Mouse (Mus musculus) MEL (cell line): Measurements from ENCODE around the gene Sdhaf3. TPM values are rescaled to one million over a fixed set of nuclear protein-coding genes. Genes with fewer than 3 reads are reported as not detected.

Experiments used
- DNase-seq: peaks from one replicate; pipeline ENCODE4 v3.0.0; 2011; ENCODE audit warnings: low read depth, low spot score
- H3K27ac ChIP-seq: 2 replicates; pipeline ENCODE4 v1.5.1; 2012; ENCODE audit warnings: low read depth, mild to moderate bottlenecking, control low read depth, low read length, moderate library complexity; ENCODE audit not compliant: control insufficient read depth
- H3K27me3 ChIP-seq, 2 experiments: fragments of 150-350 bp in 1 of 2; sonication (generic) in 1 of 2; 2 replicates each; pipeline ENCODE4 v1.6.1; 2012; ENCODE audit warnings: low read length in 2 of 2, mild to moderate bottlenecking in 2 of 2, improper control_type of control experiment in 1 of 2, moderate library complexity in 1 of 2; ENCODE audit not compliant: insufficient read depth in 2 of 2, control insufficient read depth in 1 of 2
- H3K36me3 ChIP-seq, 2 experiments: 2 replicates each; pipeline ENCODE4 v1.6.1; 2012 to 2014; ENCODE audit warnings: low read length in 2 of 2, improper control_type of control experiment in 1 of 2, inconsistent platforms in 1 of 2, mild to moderate bottlenecking in 1 of 2; ENCODE audit not compliant: insufficient read depth in 2 of 2, control insufficient read depth in 1 of 2
- H3K4me1 ChIP-seq, 2 experiments: fragments of 150-350 bp in 1 of 2; sonication (generic) in 1 of 2; 2 replicates each; pipeline ENCODE4 v1.6.1; 2012; ENCODE audit warnings: low read length in 2 of 2, improper control_type of control experiment in 1 of 2, mild to moderate bottlenecking in 1 of 2; ENCODE audit not compliant: insufficient read depth in 2 of 2, control insufficient read depth in 1 of 2
- H3K4me3 ChIP-seq, 2 experiments: fragments of 150-350 bp in 1 of 2; sonication (generic) in 1 of 2; 2 replicates each; pipeline ENCODE4 v1.5.1; 2012; ENCODE audit warnings: low read depth in 2 of 2, low read length in 2 of 2, mild to moderate bottlenecking in 2 of 2, moderate library complexity in 2 of 2, control low read depth in 1 of 2, improper control_type of control experiment in 1 of 2; ENCODE audit not compliant: control insufficient read depth in 1 of 2, insufficient read depth in 1 of 2
- H3K79me2 ChIP-seq: 2 replicates; pipeline ENCODE4 v1.6.1; 2012; ENCODE audit warnings: mild to moderate bottlenecking, low read length, moderate library complexity; ENCODE audit not compliant: control insufficient read depth, poor library complexity, insufficient read depth
- H3K9ac ChIP-seq: 2 replicates; pipeline ENCODE4 v1.6.1; 2012; ENCODE audit warnings: low read depth, mild to moderate bottlenecking, control low read depth, low read length, moderate library complexity; ENCODE audit not compliant: control insufficient read depth, poor library complexity, severe bottlenecking
- H3K9me3 ChIP-seq: fragments of 150-350 bp; sonication (generic); replicated peaks from 2 replicates; pipeline ENCODE4 v1.6.1; 2012; ENCODE audit warnings: mild to moderate bottlenecking, low read length, improper control_type of control experiment, moderate library complexity; ENCODE audit not compliant: insufficient read depth
- BHLHE40 ChIP-seq: IDR thresholded peaks from 2 replicates; pipeline ENCODE4 v1.6.1; 2012; ENCODE audit warnings: low read depth, mild to moderate bottlenecking, inconsistent platforms, low read length, improper control_type of control experiment, borderline replicate concordance
- CTCF ChIP-seq, 3 experiments: IDR thresholded peaks in 2 of 3; conservative IDR thresholded peaks in 1 of 3; 2 replicates each; pipeline ENCODE4 v1.5.1; 2011 to 2012; ENCODE audit warnings: low read length in 3 of 3, low read depth in 2 of 3, mild to moderate bottlenecking in 2 of 3, improper control_type of control experiment in 1 of 3, inconsistent platforms in 1 of 3, mixed read lengths in 1 of 3, moderate library complexity in 1 of 3; ENCODE audit not compliant: control insufficient read depth in 1 of 3, insufficient read depth in 1 of 3, poor library complexity in 1 of 3, severe bottlenecking in 1 of 3
- E2F4 ChIP-seq: IDR thresholded peaks from 2 replicates; pipeline ENCODE4 v1.6.1; 2011; ENCODE audit warnings: low read depth, low read length, improper control_type of control experiment, borderline replicate concordance
- ELF1 ChIP-seq: IDR thresholded peaks from 2 replicates; pipeline ENCODE4 v1.6.1; 2014; ENCODE audit warnings: low read depth, mild to moderate bottlenecking, inconsistent platforms, low read length, improper control_type of control experiment, moderate library complexity
- ETS1 ChIP-seq: IDR thresholded peaks from 2 replicates; pipeline ENCODE4 v1.6.1; 2012; ENCODE audit warnings: low read depth, mild to moderate bottlenecking, inconsistent platforms, low read length, improper control_type of control experiment, moderate library complexity
- JUND ChIP-seq: IDR thresholded peaks from 2 replicates; pipeline ENCODE4 v1.6.1; 2011; ENCODE audit warnings: low read depth, mild to moderate bottlenecking, improper control_type of control experiment, low read length
- MAFK ChIP-seq: IDR thresholded peaks from 2 replicates; pipeline ENCODE4 v1.6.1; 2011; ENCODE audit warnings: low read depth, mild to moderate bottlenecking, low read length, improper control_type of control experiment, borderline replicate concordance
- MAZ ChIP-seq: IDR thresholded peaks from 2 replicates; pipeline ENCODE4 v1.6.1; 2012; ENCODE audit warnings: low read depth, mild to moderate bottlenecking, inconsistent platforms, low read length, improper control_type of control experiment
- MXI1 ChIP-seq: IDR thresholded peaks from 2 replicates; pipeline ENCODE4 v1.6.1; 2011; ENCODE audit warnings: mild to moderate bottlenecking, low read depth, low read length, improper control_type of control experiment
- MYC ChIP-seq: IDR thresholded peaks from 2 replicates; pipeline ENCODE4 v1.6.1; 2011; ENCODE audit warnings: low read depth, mild to moderate bottlenecking, low read length, improper control_type of control experiment, moderate library complexity
- POLR2A ChIP-seq, 2 experiments: IDR thresholded peaks; 2 replicates each; pipeline ENCODE4 v1.6.1; 2011 to 2012; ENCODE audit warnings: low read length in 2 of 2, mild to moderate bottlenecking in 2 of 2, control low read depth in 1 of 2, improper control_type of control experiment in 1 of 2, low read depth in 1 of 2, moderate library complexity in 1 of 2; ENCODE audit not compliant: control insufficient read depth in 1 of 2, insufficient read depth in 1 of 2, poor library complexity in 1 of 2
- POLR2AphosphoS2 ChIP-seq: IDR thresholded peaks from 2 replicates; pipeline ENCODE4 v1.6.1; 2011; ENCODE audit warnings: low read length, improper control_type of control experiment
- RAD21 ChIP-seq: IDR thresholded peaks from 2 replicates; pipeline ENCODE4 v1.6.1; 2011; ENCODE audit warnings: mild to moderate bottlenecking, low read depth, low read length, improper control_type of control experiment
- UBTF ChIP-seq: IDR thresholded peaks from 2 replicates; pipeline ENCODE4 v1.6.1; 2012; ENCODE audit warnings: low read depth, mild to moderate bottlenecking, inconsistent platforms, low read length, improper control_type of control experiment, moderate library complexity, borderline replicate concordance; ENCODE audit not compliant: insufficient read depth
- ZKSCAN1 ChIP-seq: IDR thresholded peaks from 2 replicates; pipeline ENCODE4 v1.6.1; 2012; ENCODE audit warnings: low read depth, mild to moderate bottlenecking, inconsistent platforms, low read length, improper control_type of control experiment, moderate library complexity
- ZNF384 ChIP-seq: IDR thresholded peaks from 2 replicates; pipeline ENCODE4 v1.6.1; 2012; ENCODE audit warnings: low read depth, mild to moderate bottlenecking, inconsistent platforms, low read length, improper control_type of control experiment
- polyA plus RNA-seq, 2 experiments: library from polyadenylated mRNA; stranded (reverse) in 1 of 2; unstranded in 1 of 2; fragments of >175 nt in 1 of 2; fragments of >200 nt in 1 of 2; gene quantifications; 2 replicates each; pipeline versions ENCODE4 v1.2.1 to v1.2.4; 2012; ENCODE audit warnings: low replicate concordance in 2 of 2, low read depth in 1 of 2; ENCODE audit not compliant: insufficient read length in 2 of 2, insufficient read depth in 1 of 2, missing spikeins in 1 of 2
- total RNA-seq: library from RNA; depleted of rRNA; stranded (reverse); fragments of 300-350 nt; gene quantifications from 2 replicates; pipeline ENCODE4 v1.2.3, GENCODE M21; 2012

The Sdhaf3 gene
- total and polyA plus RNA-seq, 3 experiments = 6.1 to 44.7 (median 7.5) TPM

- Histone ChIP-seq H3K27me3 (no peaks in the 10 kb centered on the region; a peak in 1 of 4 replicates), H3K4me3 (no peak overlapping the region), H3K79me2 (no peaks in the 10 kb centered on the region), H3K9ac (no peak overlapping the region), H3K9me3 (no peaks in the 10 kb centered on the region), H3K27ac (no peak overlapping the region), H3K4me1 (peaks cover 0 to 5% of the 10 kb centered on the region in 2 experiments; a peak in 2 of 4 replicates), H3K36me3 (no peaks in the 10 kb centered on the region)
- no peak for TF ChIP-seq ZNF384
- peak; percentile 71 for DNase-seq
Measured at GRCm38 (mm10) chr6:6915526-6915915, 40.3 kb upstream of the Sdhaf3 start.

- DNase-seq = no peak
- H3K36me3 ChIP-seq = no peaks in the 10 kb centered on the region
Measured at GRCm38 (mm10) chr6:6917334-6917733, 38.5 kb upstream of the Sdhaf3 start.

GRCm38 (mm10) chr6:6925264-6925663 is 30.5 kb upstream of the Sdhaf3 start:
- no peak overlapping the region for H3K4me3 ChIP-seq
- no peak overlapping the region for H3K27ac ChIP-seq
- no peaks in the 10 kb centered on the region for H3K4me1 ChIP-seq
- no peaks in the 10 kb centered on the region for H3K36me3 ChIP-seq
- peaks cover 3% of the 10 kb centered on the region in 2 experiments for H3K27me3 ChIP-seq
- H3K9ac ChIP-seq = no peak overlapping the region
- DNase-seq = no peak
- no peaks in the 10 kb centered on the region for H3K9me3 ChIP-seq
- H3K79me2 ChIP-seq = no peaks in the 10 kb centered on the region
- TF ChIP-seq ETS1 = no peak
- TF ChIP-seq MYC = no peak
- TF ChIP-seq RAD21 = no peak
- no peak for TF ChIP-seq CTCF (IDR thresholded peaks at IDR 0.05 in 2 of 3, conservative IDR thresholded peaks at IDR 0.05 in 1 of 3; ENCODE audit: control insufficient read depth in 1 of 3, insufficient read depth in 1 of 3, low read depth in 2 of 3, low read length in 3 of 3, poor library complexity in 1 of 3, severe bottlenecking in 1 of 3)

More at GRCm38 (mm10) chr6:6917334-6917733, 38.5 kb upstream of the Sdhaf3 start:
- Histone ChIP-seq H3K27me3 (no peaks in the 10 kb centered on the region; a peak in 1 of 4 replicates), H3K27ac (no peak overlapping the region), H3K79me2 (no peaks in the 10 kb centered on the region), H3K4me1 (peaks cover 0 to 5% of the 10 kb centered on the region in 2 experiments; a peak in 2 of 4 replicates)
- peak; percentile 11; the same call in 1 of the 2 replicates for TF ChIP-seq MAFK
- no peak for TF ChIP-seq UBTF
- TF ChIP-seq POLR2AphosphoS2 = no peak
- TF ChIP-seq, all 39 proteins: peak for 1
- Histone ChIP-seq H3K9me3 (no peaks in the 10 kb centered on the region), H3K4me3 (no peak overlapping the region), H3K9ac (no peak overlapping the region)

- no peaks in the 10 kb centered on the region for H3K79me2 ChIP-seq
- peaks cover 3% of the 10 kb centered on the region in 2 experiments for H3K27me3 ChIP-seq
- H3K27ac ChIP-seq = no peak overlapping the region
- TF ChIP-seq ETS1 (no peak), MXI1 (no peak), ZNF384 (no peak), JUND (no peak), POLR2A (IDR thresholded peaks at IDR 0.05; ENCODE audit: control insufficient read depth in 1 of 2, insufficient read depth in 1 of 2, low read depth in 1 of 2, low read length in 2 of 2, poor library complexity in 1 of 2) (no peak), E2F4 (no peak), BHLHE40 (no peak), ZKSCAN1 (no peak), ELF1 (no peak), MAZ (no peak)
- H3K9me3 ChIP-seq = no peaks in the 10 kb centered on the region
- no peaks in the 10 kb centered on the region for H3K36me3 ChIP-seq
- no peak for DNase-seq
- no peak overlapping the region for H3K4me3 ChIP-seq
- no peaks in the 10 kb centered on the region for H3K4me1 ChIP-seq
- H3K9ac ChIP-seq = no peak overlapping the region
Measured at GRCm38 (mm10) chr6:6930831-6931230, 25.0 kb upstream of the Sdhaf3 start.
